Mouse (Mus musculus) stomach, postnatal 0 days (tissue): ENCODE measurements around the gene Tgfbr2. TPM values are rescaled to one million over a fixed set of nuclear protein-coding genes. Genes with fewer than 3 reads are reported as not detected.

ENCODE experiments used
- ATAC-seq: fragments of 200-750 bp; cut with Nextera tagmentation; 2 replicates; pipeline ENCODE4 v1.8.0; 2017; ENCODE audit not compliant: low FRiP score, low TSS enrichment
- DNase-seq: peaks from one replicate; pipeline ENCODE4 v3.0.0-alpha.2; 2016; ENCODE audit warnings: low spot score
- H3K27ac ChIP-seq: fragments of 300-500 bp; sonication (generic); replicated peaks from 2 replicates; pipeline ENCODE4 v1.5.1; 2014; ENCODE audit warnings: mild to moderate bottlenecking, control low read depth
- H3K27me3 ChIP-seq: fragments of 300-500 bp; sonication (generic); 2 replicates; pipeline ENCODE4 v1.6.1; 2014; ENCODE audit warnings: low read length; ENCODE audit not compliant: control insufficient read depth, insufficient read depth
- H3K36me3 ChIP-seq: fragments of 300-500 bp; sonication (generic); 2 replicates; pipeline ENCODE4 v1.6.1; 2014; ENCODE audit warnings: low read length, mixed read lengths; ENCODE audit not compliant: control insufficient read depth, insufficient read depth
- H3K4me1 ChIP-seq: fragments of 300-500 bp; sonication (generic); replicated peaks from 2 replicates; pipeline ENCODE4 v1.6.1; 2014; ENCODE audit warnings: antibody characterized with exemption; ENCODE audit not compliant: control insufficient read depth, insufficient read depth
- H3K4me2 ChIP-seq: fragments of 300-500 bp; sonication (generic); replicated peaks from 2 replicates; pipeline ENCODE4 v1.6.1; 2014; ENCODE audit warnings: low read depth, mild to moderate bottlenecking, control low read depth, moderate library complexity
- H3K4me3 ChIP-seq: fragments of 300-500 bp; sonication (generic); 2 replicates; pipeline ENCODE4 v1.5.1; 2014; ENCODE audit warnings: low read depth, low read length, control low read depth
- H3K9ac ChIP-seq: fragments of 300-500 bp; sonication (generic); 2 replicates; pipeline ENCODE4 v1.6.1; 2014; ENCODE audit warnings: mild to moderate bottlenecking, low read length, control low read depth, mixed read lengths
- H3K9me3 ChIP-seq: fragments of 300-500 bp; sonication (generic); 2 replicates; pipeline ENCODE4 v1.6.1; 2016; ENCODE audit warnings: low read length; ENCODE audit not compliant: control insufficient read depth
- CTCF ChIP-seq: IDR thresholded peaks from 2 replicates; pipeline ENCODE4 v1.5.1; 2016; ENCODE audit warnings: antibody characterized with exemption, low read depth, mild to moderate bottlenecking, moderate library complexity
- EP300 ChIP-seq: optimal IDR thresholded peaks from 2 replicates; pipeline ENCODE3; 2016; ENCODE audit warnings: antibody characterized with exemption
- WGBS: fragments of 180-500 bp; shearing (Covaris S2); extraction: QIAGEN DNeasy Blood & Tissue Kit; methylation state at CpG from one replicate; pipeline ENCODE4 v1.1.7; 2014; 5-methylcytosine and 5-hydroxymethylcytosine counted together
- polyA plus RNA-seq: library from polyadenylated mRNA; unstranded; fragments of >200 nt; fragmentation: Nextera tagmentation; extraction: Ambion mirVana; gene quantifications from 2 replicates; pipeline ENCODE4 v1.2.1, GENCODE M21; 2015

Gene Tgfbr2
- polyA plus RNA-seq, result 16.8 and 18.5 TPM in 2 replicates

DNA sequence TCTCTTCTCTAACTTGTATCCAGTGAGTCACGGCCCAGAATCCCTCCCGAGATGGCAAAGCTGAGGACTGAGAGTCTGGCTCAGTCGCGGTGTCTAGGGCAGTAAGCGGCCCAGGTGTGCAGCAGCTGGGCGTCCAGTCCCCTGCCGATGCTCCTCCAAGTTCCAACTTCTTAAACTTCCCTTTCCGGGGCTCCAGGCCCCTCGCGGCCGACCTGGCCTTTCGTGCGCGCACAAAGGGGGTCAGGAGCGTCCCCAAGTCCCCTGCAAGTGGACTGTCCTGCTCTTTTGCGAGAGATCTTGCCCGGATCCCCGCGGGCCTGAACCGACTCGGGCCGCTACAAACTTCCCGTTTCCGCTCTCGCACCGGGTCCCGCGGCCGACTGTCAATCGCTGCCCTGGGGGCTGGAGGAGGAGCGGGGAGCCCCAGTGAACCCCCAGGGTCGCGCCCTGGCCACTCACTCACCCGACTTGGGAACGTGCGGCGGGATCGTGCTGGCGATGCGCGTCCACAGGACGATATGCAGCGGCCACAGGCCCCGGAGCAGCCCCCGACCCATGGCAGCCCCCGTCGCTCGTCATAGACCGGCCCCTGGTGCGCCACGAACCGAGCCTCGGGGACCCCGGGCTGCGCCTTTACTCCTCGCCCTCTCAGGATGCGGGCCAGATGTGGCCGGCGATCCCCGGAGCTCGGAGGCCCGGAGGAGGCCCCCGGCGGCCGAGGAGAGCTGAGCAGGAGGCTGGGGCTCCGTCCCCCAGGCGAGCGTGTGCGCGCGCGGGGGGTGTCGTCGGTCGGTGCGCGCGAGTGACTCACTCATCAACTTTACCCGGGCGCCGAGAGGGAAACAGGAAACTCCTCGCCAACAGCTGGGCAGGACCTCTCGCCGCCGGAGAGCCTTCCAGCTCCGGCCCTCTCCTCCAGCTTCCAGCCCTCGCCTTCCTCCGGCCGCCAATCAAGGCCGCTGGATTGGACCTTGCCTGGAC lies at the start of gene Tgfbr2:
Gene Tgfbr2 (minus strand): TSS at position 880 of the 981 bp plus-strand sequence.
- peak within 1 kb of the TSS; percentile 88 for H3K4me3 ChIP-seq

DNA sequence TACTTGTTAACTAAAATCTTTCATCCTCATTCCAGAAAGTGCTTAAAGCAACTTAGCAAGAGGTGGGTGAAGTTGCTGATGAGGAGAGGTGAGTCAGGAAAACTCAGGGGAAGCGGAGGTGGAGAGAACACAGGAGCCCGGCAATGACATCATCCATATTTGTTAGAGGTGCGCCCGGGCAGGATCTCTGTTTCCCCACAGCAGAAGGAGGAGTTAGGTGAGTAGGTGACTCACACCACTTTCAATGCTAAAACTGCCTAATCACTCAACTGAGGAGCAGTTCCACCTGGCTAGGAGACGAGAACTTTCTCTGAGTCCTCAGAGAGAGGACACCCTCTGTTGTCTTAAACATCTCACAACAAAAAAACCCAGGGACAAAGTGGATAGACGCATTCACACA lies 48.2 kb upstream of the Tgfbr2 start:
- WGBS, result 33% methylated on average over 6 of the region's 6 CpGs
- Histone ChIP-seq H3K4me2 (no peak overlapping the region), H3K36me3 (no peaks in the 10 kb centered on the region), H3K4me3 (no peak overlapping the region), H3K27me3 (no peaks in the 10 kb centered on the region), H3K4me1 (peaks cover 9% of the 10 kb centered on the region), H3K27ac (peak overlapping the region; percentile 49; the same call in 1 of the 2 replicates), H3K9me3 (no peaks in the 10 kb centered on the region), H3K9ac (no peak overlapping the region)
- peak; percentile 84 for DNase-seq
- TF ChIP-seq CTCF (no peak), EP300 (no peak)
- peak; percentile 90 for ATAC-seq

More for the DNA sequence above, at the start of gene Tgfbr2:
- Histone ChIP-seq H3K27ac (peak within 1 kb of the TSS; percentile 99), H3K4me2 (peak within 1 kb of the TSS; percentile 50), H3K27me3 (no peaks in the 10 kb centered on the region), H3K9me3 (no peaks in the 10 kb centered on the region), H3K36me3 (no peaks in the 10 kb centered on the region), H3K4me1 (no peaks in the 10 kb centered on the region; the same call in 1 of the 2 replicates), H3K9ac (peak within 1 kb of the TSS; percentile 99)
- under 1% methylated on average over 86 of the region's 90 CpGs for WGBS
- TF ChIP-seq CTCF, result peak; percentile 32; the same call in 1 of the 2 replicates
- TF ChIP-seq EP300, result no peak
- ATAC-seq (peak; percentile 90), DNase-seq (peak; percentile 93)

DNA sequence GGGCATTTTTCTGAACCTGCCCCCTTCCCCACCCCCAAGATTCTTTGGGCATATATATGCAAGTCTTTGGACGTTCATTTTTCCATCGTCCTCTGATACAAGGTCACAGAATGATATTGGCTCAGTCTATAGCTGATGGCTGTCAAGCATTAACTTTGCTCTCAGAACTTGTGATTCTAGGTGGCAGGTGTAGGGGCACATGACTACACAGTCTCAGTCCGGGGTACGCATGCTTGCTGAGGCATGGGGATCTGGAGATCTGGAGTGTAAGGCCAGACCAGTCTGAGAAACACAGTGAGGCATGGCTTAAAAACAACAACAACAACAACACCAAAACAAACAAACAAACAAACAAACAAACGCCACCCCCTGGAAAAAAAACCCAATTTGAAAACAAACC lies 47.5 kb upstream of the Tgfbr2 start:
- Histone ChIP-seq H3K27me3 (no peaks in the 10 kb centered on the region), H3K9me3 (no peaks in the 10 kb centered on the region), H3K9ac (no peak overlapping the region), H3K36me3 (no peaks in the 10 kb centered on the region), H3K27ac (no peak overlapping the region), H3K4me2 (no peak overlapping the region), H3K4me1 (peaks cover 9% of the 10 kb centered on the region), H3K4me3 (no peak overlapping the region)
- DNase-seq (no peak), ATAC-seq (no peak)
- TF ChIP-seq EP300 (no peak), CTCF (no peak)
- 75% methylated on average over 5 of the region's 5 CpGs for WGBS

DNA sequence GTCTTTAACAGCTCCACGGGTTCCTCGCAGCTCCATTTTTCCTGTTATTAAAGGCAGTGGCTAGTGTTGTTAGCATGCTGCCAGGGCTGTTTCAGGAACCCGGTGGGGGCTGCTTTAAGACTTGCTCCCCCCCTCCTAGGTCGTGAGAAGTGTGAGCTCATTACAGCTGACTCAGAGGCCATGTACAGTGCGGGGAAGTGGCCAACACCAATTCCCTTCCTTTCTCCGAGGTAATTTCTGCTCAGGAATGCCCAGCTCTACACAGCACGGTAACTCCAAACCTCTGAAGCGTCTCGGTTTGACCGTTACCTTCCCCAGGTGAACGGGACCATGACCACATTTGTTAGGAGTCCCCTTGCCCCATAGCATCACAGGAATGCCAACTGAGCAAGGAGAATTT lies 46.8 kb upstream of the Tgfbr2 start:
- no peak overlapping the region for H3K27ac ChIP-seq
- H3K4me3 ChIP-seq, result no peak overlapping the region
- TF ChIP-seq EP300 (no peak), CTCF (no peak)
- no peaks in the 10 kb centered on the region for H3K9me3 ChIP-seq
- no peak overlapping the region for H3K4me2 ChIP-seq
- WGBS, result 57% methylated on average over 11 of the region's 11 CpGs
- ATAC-seq, result peak; percentile 63
- DNase-seq, result peak; percentile 45
- no peak overlapping the region for H3K9ac ChIP-seq
- H3K36me3 ChIP-seq, result no peaks in the 10 kb centered on the region
- peaks cover 9% of the 10 kb centered on the region for H3K4me1 ChIP-seq
- no peaks in the 10 kb centered on the region for H3K27me3 ChIP-seq

- no peak overlapping the region for H3K27ac ChIP-seq
- ATAC-seq, result peak; percentile 70
Observed at GRCm38 (mm10) chr9:116221565-116221964, 46.4 kb upstream of the Tgfbr2 start.

DNA sequence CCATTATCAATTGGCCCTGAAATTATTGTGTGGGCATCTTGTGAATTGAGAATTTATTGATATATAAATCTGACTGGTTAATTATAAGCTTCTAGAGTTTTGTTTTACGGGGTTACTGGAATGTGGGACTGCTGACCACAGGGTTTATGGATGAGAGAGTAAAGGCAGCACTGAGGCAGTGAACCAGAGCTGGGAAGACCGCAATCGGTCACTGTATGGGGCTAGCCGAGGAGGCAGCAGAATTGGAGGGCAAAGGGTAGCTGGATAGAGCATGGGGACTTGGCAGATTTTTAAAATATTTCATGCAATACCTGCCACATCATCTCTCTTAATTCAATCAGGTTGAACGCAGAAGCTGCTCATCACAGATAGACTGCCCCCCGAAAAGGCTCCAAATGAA lies 45.5 kb upstream of the Tgfbr2 start:
- DNase-seq, result no peak
- H3K4me2 ChIP-seq, result no peak overlapping the region
- WGBS, result 97% methylated on average over 6 of the region's 6 CpGs
- no peak for ATAC-seq
- TF ChIP-seq CTCF (no peak), EP300 (no peak)
- no peak overlapping the region for H3K9ac ChIP-seq
- no peaks in the 10 kb centered on the region for H3K9me3 ChIP-seq
- no peak overlapping the region for H3K27ac ChIP-seq
- peaks cover 9% of the 10 kb centered on the region for H3K4me1 ChIP-seq
- H3K27me3 ChIP-seq, result no peaks in the 10 kb centered on the region
- H3K36me3 ChIP-seq, result no peaks in the 10 kb centered on the region
- no peak overlapping the region for H3K4me3 ChIP-seq

More at GRCm38 (mm10) chr9:116221565-116221964, 46.4 kb upstream of the Tgfbr2 start:
- Histone ChIP-seq H3K9me3 (no peaks in the 10 kb centered on the region), H3K9ac (no peak overlapping the region), H3K27me3 (no peaks in the 10 kb centered on the region), H3K4me2 (no peak overlapping the region), H3K4me1 (peaks cover 9% of the 10 kb centered on the region), H3K36me3 (no peaks in the 10 kb centered on the region), H3K4me3 (no peak overlapping the region)
- WGBS, result 66% methylated on average over 6 of the region's 6 CpGs
- no peak for DNase-seq
- no peak for TF ChIP-seq CTCF
- TF ChIP-seq EP300, result no peak
